Mouse (Mus musculus): ENCODE measurements around the gene Oas1h. TPM values are rescaled to one million over a fixed set of nuclear protein-coding genes. Genes with fewer than 3 reads are reported as not detected.

Gene Oas1h
- not detected in 2 replicates for polyA plus RNA-seq (2012; ENCODE audit: low replicate concordance)

DNA sequence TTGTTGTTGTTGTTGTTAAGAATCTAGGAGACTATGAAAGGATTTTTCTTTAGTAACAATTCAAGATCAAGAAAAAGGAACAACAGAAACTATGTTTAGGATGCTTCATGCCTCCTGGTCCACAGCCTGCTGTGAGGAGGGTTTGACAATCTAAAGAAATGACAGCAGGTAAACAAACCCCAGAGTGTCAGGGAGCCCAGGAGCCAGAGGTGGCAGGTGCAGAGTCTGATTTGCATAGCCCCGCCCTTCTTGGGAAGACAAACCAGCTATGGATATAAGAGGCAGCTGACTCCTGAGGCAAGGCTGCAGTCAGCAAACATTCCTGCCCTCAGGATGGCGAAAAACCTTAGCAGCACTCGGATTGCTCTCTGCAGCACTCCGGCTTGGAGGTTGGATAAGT is at the start of gene Oas1h:
Oas1h (plus strand) TSS at position 301 of the 400 bp plus-strand sequence.

DNA sequence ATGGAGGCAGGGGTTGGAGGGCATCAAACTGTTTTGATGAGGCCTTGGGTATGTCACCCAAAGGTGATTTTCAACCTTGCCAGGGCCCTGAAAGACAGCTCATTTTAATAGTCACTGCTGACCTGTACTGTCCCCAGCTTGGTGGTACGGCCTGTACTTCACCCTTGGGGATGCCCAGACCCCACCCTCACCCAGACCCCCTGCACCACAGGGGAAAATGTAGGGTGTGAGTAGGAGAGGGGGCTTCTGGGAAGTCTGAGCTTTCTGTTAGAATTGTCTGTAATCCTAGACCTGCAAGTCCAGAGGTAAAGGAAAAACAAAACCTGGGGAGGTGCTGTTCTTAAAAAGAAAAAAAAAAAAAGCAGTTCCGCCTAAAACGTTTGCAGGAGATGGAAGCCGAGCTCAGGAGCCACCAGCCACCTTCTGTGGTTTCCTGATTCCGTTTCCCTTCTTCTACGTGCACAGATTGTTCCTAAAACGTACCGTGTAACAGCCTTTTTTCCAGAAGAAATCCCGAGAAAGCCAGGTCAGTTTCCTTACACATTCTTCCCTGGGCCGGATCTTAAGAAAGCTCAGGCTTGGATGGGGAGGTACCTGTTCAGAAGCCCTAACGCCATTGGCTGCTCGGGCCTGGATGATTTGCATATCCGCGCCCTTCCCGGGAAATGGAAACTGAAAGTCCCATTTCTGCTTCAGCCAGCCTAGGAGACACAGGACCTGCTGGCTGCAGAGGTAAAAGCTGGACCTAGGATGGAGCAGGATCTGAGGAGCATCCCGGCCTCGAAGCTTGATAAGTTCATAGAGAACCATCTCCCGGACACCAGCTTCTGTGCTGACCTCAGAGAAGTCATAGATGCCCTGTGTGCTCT is 49.0 kb upstream of the Oas1h start, which contains the start of gene Oas1c:
Oas1c (minus strand) TSS at position 564 of the 869 bp plus-strand sequence.

DNA sequence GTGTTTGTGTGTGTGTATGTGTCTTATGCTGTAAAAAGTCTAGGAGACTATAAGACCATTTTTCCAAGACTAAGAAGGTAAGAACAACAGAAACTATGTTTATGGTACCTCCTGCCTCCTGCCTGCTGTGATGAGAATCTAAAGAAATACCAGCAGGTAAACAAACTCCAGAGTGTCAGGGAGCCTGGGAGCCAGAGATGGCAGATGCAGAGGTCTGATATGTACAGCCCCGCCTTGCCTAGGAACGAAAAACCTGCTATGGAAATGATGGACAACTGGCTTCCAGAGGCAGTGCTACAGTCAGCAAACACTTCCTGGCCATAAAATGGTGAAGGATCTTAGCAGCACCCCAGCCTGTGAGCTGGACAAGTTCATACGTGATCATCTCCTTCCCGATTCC is 14.2 kb upstream of the Oas1h start, which contains the start of gene Oas1f:
Oas1f (plus strand) TSS at position 301 of the 400 bp plus-strand sequence.

DNA sequence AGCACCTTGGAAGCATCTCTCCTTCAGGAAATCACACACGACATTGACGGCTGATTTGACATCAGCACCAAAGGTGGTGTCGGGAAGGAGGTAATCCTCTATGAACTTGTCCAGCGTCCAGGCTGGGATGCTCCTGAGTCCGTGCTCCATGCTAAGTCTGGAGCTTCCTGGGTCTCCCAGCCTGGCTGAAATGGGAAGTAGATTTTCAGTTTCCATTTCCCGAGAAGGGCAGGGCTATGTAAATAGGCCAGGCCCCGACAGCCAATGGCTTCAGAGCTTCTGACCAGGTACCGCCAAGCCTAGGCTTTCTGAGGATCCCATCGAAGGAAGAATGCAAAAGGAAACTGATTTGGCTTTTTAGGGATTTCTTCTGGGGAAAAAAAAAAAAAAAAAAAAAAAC is 26.2 kb downstream of the Oas1h start, which contains the start of gene Oas1g:
Oas1g (minus strand) TSS at position 201 of the 400 bp plus-strand sequence.

GRCm38 (mm10) chr5:120906791-120907733 is 45.8 kb downstream of the Oas1h start, which contains the start of gene Oas1a:
Gene Oas1a (minus strand): TSS chr5:120907521.

DNA sequence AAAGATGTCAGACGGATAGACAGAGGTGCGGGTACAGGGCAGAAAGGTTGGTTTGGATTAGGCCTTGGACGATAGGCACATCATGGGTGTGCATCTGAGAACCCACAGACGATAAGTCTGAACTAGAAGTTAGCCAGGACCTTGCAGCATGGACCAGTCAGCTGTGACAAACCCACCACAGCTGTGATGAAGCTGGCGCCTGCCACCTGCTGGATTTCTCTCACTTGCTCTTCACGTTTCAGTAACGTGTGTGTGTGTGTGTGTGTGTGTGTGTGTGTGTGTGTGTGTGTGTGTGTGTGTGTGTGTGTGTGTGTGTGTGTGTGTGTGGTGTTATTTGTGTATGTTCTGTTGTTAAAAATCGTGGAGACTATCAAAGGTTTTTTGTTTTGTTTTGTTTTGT is 53.0 kb downstream of the Oas1h start, which contains the start of gene Oas1d:
Oas1d (plus strand) TSS at position 333 of the 400 bp plus-strand sequence.

Other genes with a start within 250 kb of the Oas1h start
- 57.8 and 64.1 TPM in 2 replicates for gene Rita1, start 248.8 kb upstream of the Oas1h start, polyA plus RNA-seq (2012; ENCODE audit: low replicate concordance)
- 65.7 and 84.8 TPM in 2 replicates for gene Ddx54, start 248.7 kb upstream of the Oas1h start, polyA plus RNA-seq (2012; ENCODE audit: low replicate concordance)
- gene Cfap73, start 227.2 kb upstream of the Oas1h start, polyA plus RNA-seq (2012; ENCODE audit: low replicate concordance) = not detected in 2 replicates
- gene Rasal1, start 212.6 kb upstream of the Oas1h start, polyA plus RNA-seq (2012; ENCODE audit: low replicate concordance) = 3.4 and 6.9 TPM in 2 replicates
- 50.3 and 77.0 TPM in 2 replicates for gene Dtx1, start 149.5 kb upstream of the Oas1h start, polyA plus RNA-seq (2012; ENCODE audit: low replicate concordance)
- gene Oas2, start 111.6 kb upstream of the Oas1h start, polyA plus RNA-seq (2012; ENCODE audit: low replicate concordance) = 0.30 and 0.63 TPM in 2 replicates
- gene Oas3, start 83.8 kb upstream of the Oas1h start, polyA plus RNA-seq (2012; ENCODE audit: low replicate concordance) = 7.4 and 33.3 TPM in 2 replicates
- not detected in 2 replicates for gene Oas1e, start 65.9 kb upstream of the Oas1h start, polyA plus RNA-seq (2012; ENCODE audit: low replicate concordance)
- gene Oas1c, start 48.9 kb upstream of the Oas1h start, polyA plus RNA-seq (2012; ENCODE audit: low replicate concordance) = 0.10 and 0.30 TPM in 2 replicates
- not detected in 2 replicates for gene Oas1f, start 14.1 kb upstream of the Oas1h start, polyA plus RNA-seq (2012; ENCODE audit: low replicate concordance)
- 1.1 and 1.5 TPM in 2 replicates for gene Oas1g, start 26.2 kb downstream of the Oas1h start, polyA plus RNA-seq (2012; ENCODE audit: low replicate concordance)
- 3.1 and 18.8 TPM in 2 replicates for gene Oas1a, start 46.1 kb downstream of the Oas1h start, polyA plus RNA-seq (2012; ENCODE audit: low replicate concordance)
- not detected in 2 replicates for gene Oas1d, start 53.1 kb downstream of the Oas1h start, polyA plus RNA-seq (2012; ENCODE audit: low replicate concordance)
- gene Rph3a, start 148.7 kb downstream of the Oas1h start, polyA plus RNA-seq (2012; ENCODE audit: low replicate concordance) = 0.06 TPM in 1 of 2 replicates, not detected in the other

All from leukemia stem cell, adult 10-12 weeks (primary cell).